Mouse (Mus musculus) heart, postnatal 0 days (tissue): ENCODE data around the gene Pkn3.
"Not testable (repeated sequence)": the region's sequence is repeated elsewhere in the genome, so short reads cannot be mapped to it uniquely, and the experiment has no call there.

Source experiments
- CTCF ChIP-seq: IDR thresholded peaks from 2 replicates; pipeline ENCODE4 v1.5.1; 2016; ENCODE audit warnings: antibody characterized with exemption, control low read depth, low read depth
- EP300 ChIP-seq: IDR thresholded peaks from 2 replicates; pipeline ENCODE4 v1.6.1; 2016; ENCODE audit warnings: antibody characterized with exemption, low read depth

- TF ChIP-seq CTCF, EP300: not testable (repeated sequence)
Measured at GRCm38 (mm10) chr2:30131240-30131639, 53.8 kb downstream of the Pkn3 start.
